Mouse (Mus musculus) olfactory bulb, adult 2 months (tissue): ENCODE results near the gene Gm38431.

ENCODE experiments used
- CTCF ChIP-seq: fragments of 200-500 bp; IDR thresholded peaks from 2 replicates; pipeline ENCODE4 v1.5.1; 2012; ENCODE audit warnings: low read depth, mild to moderate bottlenecking, low read length, moderate library complexity; ENCODE audit not compliant: insufficient read depth
- POLR2A ChIP-seq: fragments of 200-500 bp; IDR thresholded peaks from 2 replicates; pipeline ENCODE4 v1.6.1; 2012; ENCODE audit warnings: mild to moderate bottlenecking, low read depth, low read length, moderate library complexity; ENCODE audit not compliant: insufficient read depth

GRCm38 (mm10) chr9:21093423-21093822 is 1.6 kb upstream of the Gm38431 start:
- TF ChIP-seq POLR2A (no peak), CTCF (no peak)
